Mouse (Mus musculus) CH12.LX (cell line): Measurements from ENCODE around the gene Txlnb. TPM values are rescaled to one million over a fixed set of nuclear protein-coding genes. Genes with fewer than 3 reads are reported as not detected.

Source experiments
- DNase-seq: peaks from one replicate; pipeline ENCODE4 v3.0.0-alpha.2; 2013; ENCODE audit errors: extremely low read depth
- H3K27ac ChIP-seq: 2 replicates; pipeline ENCODE4 v1.5.1; 2012; ENCODE audit warnings: low read depth, mild to moderate bottlenecking, control low read depth, moderate library complexity; ENCODE audit not compliant: insufficient read depth
- H3K27me3 ChIP-seq: replicated peaks from 2 replicates; pipeline ENCODE3; 2012; ENCODE audit warnings: inconsistent platforms
- H3K36me3 ChIP-seq, 2 experiments: replicated peaks in 1 of 2; 2 replicates each; pipeline versions ENCODE3 to v1.6.1; 2012; ENCODE audit warnings: inconsistent platforms in 1 of 2, low read length in 1 of 2, mild to moderate bottlenecking in 1 of 2, mixed read lengths in 1 of 2, moderate library complexity in 1 of 2; ENCODE audit not compliant: control insufficient read depth in 1 of 2, insufficient read depth in 1 of 2
- H3K4me1 ChIP-seq, 2 experiments: 2 replicates each; pipeline ENCODE4 v1.6.1; 2012; ENCODE audit warnings: inconsistent platforms in 1 of 2, moderate library complexity in 1 of 2; ENCODE audit not compliant: insufficient read depth in 2 of 2, control insufficient read depth in 1 of 2
- H3K4me2 ChIP-seq: 2 replicates; pipeline ENCODE4 v1.6.1; 2012; ENCODE audit warnings: low read depth, mild to moderate bottlenecking, control low read depth; ENCODE audit not compliant: poor library complexity, insufficient read depth, severe bottlenecking
- H3K4me3 ChIP-seq, 3 experiments: fragments of 150-350 bp in 1 of 3; sonication (generic) in 1 of 3; replicated peaks in 1 of 3; 2 replicates each; pipeline versions ENCODE3 to v1.5.1; 2011 to 2012; ENCODE audit warnings: low read depth in 2 of 3, low read length in 2 of 3, mild to moderate bottlenecking in 2 of 3, moderate library complexity in 2 of 3, control low read depth in 1 of 3, improper control_type of control experiment in 1 of 3, inconsistent platforms in 1 of 3, mixed read lengths in 1 of 3; ENCODE audit not compliant: poor library complexity in 1 of 3
- H3K79me2 ChIP-seq: replicated peaks from 2 replicates; pipeline ENCODE4 v1.6.1; 2012; ENCODE audit warnings: mild to moderate bottlenecking, moderate library complexity; ENCODE audit not compliant: control insufficient read depth, poor library complexity, insufficient read depth, severe bottlenecking; ENCODE audit errors: extremely low read depth
- H3K9ac ChIP-seq: 2 replicates; pipeline ENCODE4 v1.6.1; 2012; ENCODE audit warnings: low read depth, mild to moderate bottlenecking, control low read depth, moderate library complexity; ENCODE audit not compliant: insufficient read depth
- H3K9me3 ChIP-seq: replicated peaks from 2 replicates; pipeline ENCODE3; 2012; ENCODE audit warnings: low read length, inconsistent platforms, mixed read lengths
- BHLHE40 ChIP-seq: IDR thresholded peaks from 2 replicates; pipeline ENCODE4 v1.6.1; 2011; ENCODE audit warnings: mild to moderate bottlenecking, low read depth, low read length, improper control_type of control experiment
- CHD1 ChIP-seq: IDR thresholded peaks from 2 replicates; pipeline ENCODE4 v1.6.1; 2012; ENCODE audit warnings: low read depth, low read length, improper control_type of control experiment, inconsistent platforms
- CHD2 ChIP-seq: IDR thresholded peaks from 2 replicates; pipeline ENCODE4 v1.6.1; 2011; ENCODE audit warnings: low read length, improper control_type of control experiment
- EP300 ChIP-seq: IDR thresholded peaks from 2 replicates; pipeline ENCODE4 v1.6.1; 2011; ENCODE audit warnings: low read length, improper control_type of control experiment
- HCFC1 ChIP-seq: IDR thresholded peaks from 2 replicates; pipeline ENCODE4 v1.6.1; 2012; ENCODE audit warnings: low read depth, mild to moderate bottlenecking, inconsistent platforms, low read length, improper control_type of control experiment
- IRF4 ChIP-seq: IDR thresholded peaks from 2 replicates; pipeline ENCODE4 v1.6.1; 2014; ENCODE audit warnings: low read depth, mild to moderate bottlenecking, inconsistent platforms, low read length, improper control_type of control experiment
- JUN ChIP-seq: IDR thresholded peaks from 2 replicates; pipeline ENCODE4 v1.6.1; 2011; ENCODE audit warnings: low read depth, mild to moderate bottlenecking, low read length, improper control_type of control experiment, moderate library complexity; ENCODE audit not compliant: insufficient read depth
- KAT2A ChIP-seq: IDR thresholded peaks from 2 replicates; pipeline ENCODE4 v1.6.1; 2012; ENCODE audit warnings: low read length, improper control_type of control experiment, inconsistent platforms; ENCODE audit not compliant: insufficient replicate concordance
- MAFK ChIP-seq: IDR thresholded peaks from 2 replicates; pipeline ENCODE4 v1.6.1; 2011; ENCODE audit warnings: low read length, improper control_type of control experiment; ENCODE audit not compliant: insufficient replicate concordance
- MAX ChIP-seq: IDR thresholded peaks from 2 replicates; pipeline ENCODE4 v1.6.1; 2011; ENCODE audit warnings: low read length, improper control_type of control experiment
- MEF2A ChIP-seq: IDR thresholded peaks from 2 replicates; pipeline ENCODE4 v1.6.1; 2014; ENCODE audit warnings: low read depth, mild to moderate bottlenecking, inconsistent platforms, low read length, improper control_type of control experiment, borderline replicate concordance
- MXI1 ChIP-seq: IDR thresholded peaks from 2 replicates; pipeline ENCODE4 v1.6.1; 2011; ENCODE audit warnings: mild to moderate bottlenecking, low read depth, low read length, improper control_type of control experiment
- MYC ChIP-seq: IDR thresholded peaks from 2 replicates; pipeline ENCODE4 v1.6.1; 2011; ENCODE audit warnings: low read depth, mild to moderate bottlenecking, improper control_type of control experiment, low read length
- NELFE ChIP-seq: IDR thresholded peaks from 2 replicates; pipeline ENCODE4 v1.6.1; 2011; ENCODE audit warnings: low read depth, low read length, improper control_type of control experiment
- NRF1 ChIP-seq: IDR thresholded peaks from 2 replicates; pipeline ENCODE4 v1.6.1; 2014; ENCODE audit warnings: low read depth, mild to moderate bottlenecking, inconsistent platforms, low read length, improper control_type of control experiment, moderate library complexity
- PAX5 ChIP-seq: IDR thresholded peaks from 2 replicates; pipeline ENCODE4 v1.6.1; 2012; ENCODE audit warnings: low read length, inconsistent platforms, mixed read lengths
- POLR2AphosphoS2 ChIP-seq: IDR thresholded peaks from 2 replicates; pipeline ENCODE4 v1.6.1; 2011; ENCODE audit warnings: low read depth, low read length, improper control_type of control experiment
- RCOR1 ChIP-seq: conservative IDR thresholded peaks from 2 replicates; pipeline ENCODE4 v1.6.1; 2012; ENCODE audit warnings: low read depth, mild to moderate bottlenecking, inconsistent platforms, low read length, improper control_type of control experiment
- SIN3A ChIP-seq: IDR thresholded peaks from 2 replicates; pipeline ENCODE4 v1.6.1; 2012; ENCODE audit warnings: low read length, improper control_type of control experiment, inconsistent platforms
- TBP ChIP-seq: conservative IDR thresholded peaks from 2 replicates; pipeline ENCODE4 v1.6.1; 2011; ENCODE audit warnings: low read depth, low read length, improper control_type of control experiment
- UBTF ChIP-seq: IDR thresholded peaks from 2 replicates; pipeline ENCODE4 v1.6.1; 2012; ENCODE audit warnings: low read depth, mild to moderate bottlenecking, inconsistent platforms, low read length, improper control_type of control experiment, moderate library complexity
- USF1 ChIP-seq: IDR thresholded peaks from 2 replicates; pipeline ENCODE4 v1.6.1; 2014; ENCODE audit warnings: low read depth, mild to moderate bottlenecking, inconsistent platforms, low read length, improper control_type of control experiment
- USF2 ChIP-seq: conservative IDR thresholded peaks from 2 replicates; pipeline ENCODE4 v1.6.1; 2011; ENCODE audit warnings: low read depth, low read length, improper control_type of control experiment
- dilution Hi-C: fragments of 300-500 bp; cut with MboI; formaldehyde crosslinking; loops from 2 replicates; pipeline ENCODE4 v1.14.3; 2020; ENCODE audit warnings: low sequenced_read_pairs; ENCODE audit not compliant: extremely low pct_unique_long_range_greater_than_20kb, extremely low pct_ligation_motif_present
- in situ Hi-C: fragments of 300-500 bp; cut with MboI; formaldehyde crosslinking; loops from 3 replicates; pipeline ENCODE4 v1.14.3; 2019; ENCODE audit warnings: low sequenced_read_pairs, low pct_ligation_motif_present, low pct_unique_long_range_greater_than_20kb, mixed read lengths
- polyA plus RNA-seq: library from polyadenylated mRNA; unstranded; fragments of >175 nt; gene quantifications from 2 replicates; pipeline ENCODE4 v1.2.1, GENCODE M21; 2012; ENCODE audit warnings: low read depth; ENCODE audit not compliant: insufficient read length
- total RNA-seq, 2 experiments: library from RNA; depleted of rRNA; stranded (reverse); fragments of 300-350 nt in 1 of 2; fragments of >200 nt in 1 of 2; gene quantifications; 2 replicates each; pipeline ENCODE4 v1.2.3; 2012 to 2014

Gene Txlnb
- total and polyA plus RNA-seq, 3 experiments, result 2.0 to 5.1 (median 4.9) TPM

- Histone ChIP-seq H3K27ac (peak overlapping the region; percentile 75), H3K4me2 (peak overlapping the region; percentile 63; the same call in 1 of the 2 replicates), H3K9me3 (no peaks in the 10 kb centered on the region), H3K9ac (no peak overlapping the region), H3K4me1 (peaks cover 19 to 53% of the 10 kb centered on the region in 2 experiments), H3K79me2 (no peaks in the 10 kb centered on the region), H3K36me3 (peaks cover 0 to 11% of the 10 kb centered on the region in 2 experiments), H3K27me3 (no peaks in the 10 kb centered on the region), H3K4me3 (peak overlapping the region in 2 of 3 experiments; percentile 40 to 50)
- DNase-seq, result no peak
- TF ChIP-seq NELFE, result no peak
- no peak for TF ChIP-seq USF1
- TF ChIP-seq CHD1, result peak; percentile 70; the same call in 1 of the 2 replicates
- TF ChIP-seq MXI1, result no peak
- TF ChIP-seq MAX, result 0 out of 2 replicates have a peak, but pooled peaks have one; percentile 26
- 0 out of 2 replicates have a peak, but pooled peaks have one; percentile 33 for TF ChIP-seq MEF2A
- TF ChIP-seq CHD2, result no peak
- TF ChIP-seq SIN3A, result 0 out of 2 replicates have a peak, but pooled peaks have one; percentile 9
- in situ Hi-C loops (no loop called here), dilution Hi-C loops (no loop called here)
These were observed 1.7 kb downstream of the Txlnb start for GRCm38 (mm10) chr10:17797681-17798080.

- in situ Hi-C loops, result no loop called here
- dilution Hi-C loops, result no loop called here
- no peak overlapping the region for H3K4me3 ChIP-seq
These were observed 5.8 kb downstream of the Txlnb start for GRCm38 (mm10) chr10:17801788-17802187.

GRCm38 (mm10) chr10:17808526-17808925 lies 12.5 kb downstream of the Txlnb start:
- Histone ChIP-seq H3K79me2 (no peaks in the 10 kb centered on the region), H3K27ac (no peak overlapping the region), H3K27me3 (no peaks in the 10 kb centered on the region), H3K9me3 (no peaks in the 10 kb centered on the region), H3K4me1 (no peaks in the 10 kb centered on the region), H3K4me2 (no peak overlapping the region), H3K9ac (no peak overlapping the region), H3K4me3 (no peak overlapping the region), H3K36me3 (peaks cover 0 to 17% of the 10 kb centered on the region in 2 experiments)
- DNase-seq, result no peak
- dilution Hi-C loops, result no loop called here
- in situ Hi-C loops, result no loop called here
- TF ChIP-seq KAT2A (no peak), RCOR1 (no peak), MEF2A (no peak), MAX (no peak), BHLHE40 (no peak), IRF4 (no peak), SIN3A (no peak), NRF1 (no peak), HCFC1 (no peak), USF2 (no peak), TBP (no peak), POLR2AphosphoS2 (no peak), MAFK (no peak)

More at GRCm38 (mm10) chr10:17801788-17802187, 5.8 kb downstream of the Txlnb start:
- Histone ChIP-seq H3K4me2 (no peak overlapping the region), H3K27me3 (no peaks in the 10 kb centered on the region), H3K27ac (no peak overlapping the region), H3K9me3 (no peaks in the 10 kb centered on the region), H3K36me3 (peaks cover 0 to 14% of the 10 kb centered on the region in 2 experiments), H3K9ac (no peak overlapping the region), H3K79me2 (no peaks in the 10 kb centered on the region), H3K4me1 (peaks cover 12 to 32% of the 10 kb centered on the region in 2 experiments)
- DNase-seq, result no peak
- TF ChIP-seq UBTF (no peak), MEF2A (no peak), JUN (no peak), MYC (no peak), PAX5 (no peak), EP300 (no peak)
